Mouse (Mus musculus): ENCODE measurements around the gene Rbp4. TPM values are rescaled to one million over a fixed set of nuclear protein-coding genes. Genes with fewer than 3 reads are reported as not detected.

Gene Rbp4
- polyA plus RNA-seq, 1 experiment from 2014 or later = 16.5 TPM

GRCm38 (mm10) chr19:38120123-38120760 lies 4.8 kb downstream of the Rbp4 start:
- ATAC-seq (ENCODE audit: borderline replicate concordance, extremely low read depth, low FRiP score, low TSS enrichment) = no peak
- Histone ChIP-seq H3K4me2 (no peak overlapping the region), H3K9me3 (no peaks in the 10 kb centered on the region), H3K4me1 (peaks cover 4% of the 10 kb centered on the region; the same call in 1 of the 2 replicates), H3K27me3 (peaks cover 24% of the 10 kb centered on the region), H3K4me3 (no peak overlapping the region), H3K27ac (no peak overlapping the region), H3K36me3 (no peaks in the 10 kb centered on the region), H3K9ac (no peak overlapping the region)
- 83% methylated on average over 5 of the region's 5 CpGs for WGBS

GRCm38 (mm10) chr19:38114834-38115491 lies 10.1 kb downstream of the Rbp4 start:
- 82% methylated on average over 7 of the region's 7 CpGs for WGBS
- Histone ChIP-seq H3K27me3 (no peaks in the 10 kb centered on the region), H3K27ac (no peak overlapping the region), H3K9ac (no peak overlapping the region), H3K4me2 (no peak overlapping the region), H3K4me3 (no peak overlapping the region), H3K9me3 (no peaks in the 10 kb centered on the region), H3K4me1 (no peaks in the 10 kb centered on the region), H3K36me3 (no peaks in the 10 kb centered on the region)
- ATAC-seq (ENCODE audit: borderline replicate concordance, extremely low read depth, low FRiP score, low TSS enrichment) = no peak

GRCm38 (mm10) chr19:38112575-38112974 lies 12.5 kb downstream of the Rbp4 start:
- no peak overlapping the region for H3K27ac ChIP-seq
- no peaks in the 10 kb centered on the region for H3K4me1 ChIP-seq
- H3K4me3 ChIP-seq = no peak overlapping the region
- ATAC-seq (ENCODE audit: borderline replicate concordance, extremely low read depth, low FRiP score, low TSS enrichment) = no peak
- H3K9ac ChIP-seq = no peak overlapping the region
- no peaks in the 10 kb centered on the region for H3K27me3 ChIP-seq
- no peaks in the 10 kb centered on the region for H3K9me3 ChIP-seq
- 42% methylated on average over 4 of the region's 4 CpGs for WGBS
- no peak overlapping the region for H3K4me2 ChIP-seq
- no peaks in the 10 kb centered on the region for H3K36me3 ChIP-seq

- Histone ChIP-seq H3K27me3 (no peaks in the 10 kb centered on the region), H3K9me3 (no peaks in the 10 kb centered on the region), H3K4me1 (no peaks in the 10 kb centered on the region), H3K4me2 (no peak overlapping the region), H3K9ac (no peak overlapping the region), H3K27ac (no peak overlapping the region), H3K36me3 (no peaks in the 10 kb centered on the region), H3K4me3 (no peak overlapping the region)
- no peak for ATAC-seq (ENCODE audit: borderline replicate concordance, extremely low read depth, low FRiP score, low TSS enrichment)
- WGBS = 70% methylated on average over 8 of the region's 8 CpGs
Measured at GRCm38 (mm10) chr19:38111056-38111455, 14.0 kb downstream of the Rbp4 start.

- H3K27ac ChIP-seq = no peak overlapping the region
- WGBS = 88% methylated on average over 15 of the region's 15 CpGs
- H3K4me3 ChIP-seq = no peak overlapping the region
- H3K4me1 ChIP-seq = no peaks in the 10 kb centered on the region
- no peaks in the 10 kb centered on the region for H3K9me3 ChIP-seq
- H3K9ac ChIP-seq = no peak overlapping the region
- H3K27me3 ChIP-seq = no peaks in the 10 kb centered on the region
- no peaks in the 10 kb centered on the region for H3K36me3 ChIP-seq
- H3K4me2 ChIP-seq = no peak overlapping the region
- ATAC-seq (ENCODE audit: borderline replicate concordance, extremely low read depth, low FRiP score, low TSS enrichment) = no peak
Measured at GRCm38 (mm10) chr19:38109506-38110242, 15.4 kb downstream of the Rbp4 start.

- Histone ChIP-seq H3K27me3 (no peaks in the 10 kb centered on the region), H3K4me3 (no peak overlapping the region), H3K4me2 (no peak overlapping the region), H3K27ac (no peak overlapping the region), H3K4me1 (no peaks in the 10 kb centered on the region), H3K36me3 (no peaks in the 10 kb centered on the region), H3K9me3 (no peaks in the 10 kb centered on the region), H3K9ac (no peak overlapping the region)
- no peak for ATAC-seq (ENCODE audit: borderline replicate concordance, extremely low read depth, low FRiP score, low TSS enrichment)
- WGBS = 84% methylated on average over 4 of the region's 4 CpGs
Measured at GRCm38 (mm10) chr19:38107871-38108270, 17.2 kb downstream of the Rbp4 start.

GRCm38 (mm10) chr19:38096858-38097758 lies 28.0 kb downstream of the Rbp4 start, which contains the start of gene Ffar4:
TSS of gene Ffar4 (plus strand) at chr19:38097071.
- Histone ChIP-seq H3K4me2 (peak within 1 kb of the TSS; percentile 60), H3K9me3 (no peaks in the 10 kb centered on the region), H3K36me3 (no peaks in the 10 kb centered on the region), H3K27ac (no peak within 1 kb of the TSS), H3K4me3 (peak within 1 kb of the TSS; percentile 35), H3K9ac (no peak within 1 kb of the TSS), H3K27me3 (peaks cover 50% of the 10 kb centered on the region), H3K4me1 (peaks cover 11% of the 10 kb centered on the region)
- peak; percentile 69; the same call in 1 of the 2 replicates for ATAC-seq (ENCODE audit: borderline replicate concordance, extremely low read depth, low FRiP score, low TSS enrichment)
- under 1% methylated on average over 77 of the region's 77 CpGs for WGBS

GRCm38 (mm10) chr19:38096231-38096630 lies 28.9 kb downstream of the Rbp4 start:
- H3K27ac ChIP-seq = no peak overlapping the region
- peaks cover 11% of the 10 kb centered on the region for H3K4me1 ChIP-seq
- H3K9me3 ChIP-seq = no peaks in the 10 kb centered on the region
- no peak for ATAC-seq (ENCODE audit: borderline replicate concordance, extremely low read depth, low FRiP score, low TSS enrichment)
- peaks cover 50% of the 10 kb centered on the region for H3K27me3 ChIP-seq
- H3K4me2 ChIP-seq = peak overlapping the region; percentile 60; the same call in 1 of the 2 replicates
- no peak overlapping the region for H3K9ac ChIP-seq
- 11% methylated on average over 4 of the region's 4 CpGs for WGBS
- H3K4me3 ChIP-seq = no peak overlapping the region
- no peaks in the 10 kb centered on the region for H3K36me3 ChIP-seq

- peaks cover 4% of the 10 kb centered on the region; the same call in 1 of the 2 replicates for H3K4me1 ChIP-seq
- H3K9me3 ChIP-seq = no peaks in the 10 kb centered on the region
- no peak overlapping the region for H3K4me2 ChIP-seq
- peaks cover 23% of the 10 kb centered on the region for H3K27me3 ChIP-seq
- no peak overlapping the region for H3K27ac ChIP-seq
- no peaks in the 10 kb centered on the region for H3K36me3 ChIP-seq
- no peak overlapping the region for H3K4me3 ChIP-seq
- H3K9ac ChIP-seq = no peak overlapping the region
- 51% methylated on average over 4 of the region's 4 CpGs for WGBS
- no peak for ATAC-seq (ENCODE audit: borderline replicate concordance, extremely low read depth, low FRiP score, low TSS enrichment)
Measured at GRCm38 (mm10) chr19:38091512-38091985, 33.5 kb downstream of the Rbp4 start.

- Histone ChIP-seq H3K9me3 (no peaks in the 10 kb centered on the region), H3K36me3 (no peaks in the 10 kb centered on the region), H3K4me3 (no peak overlapping the region), H3K27me3 (peaks cover 8% of the 10 kb centered on the region; the same call in 1 of the 2 replicates), H3K27ac (no peak overlapping the region), H3K9ac (no peak overlapping the region), H3K4me1 (peaks cover 4% of the 10 kb centered on the region; the same call in 1 of the 2 replicates), H3K4me2 (no peak overlapping the region)
- no peak for ATAC-seq (ENCODE audit: borderline replicate concordance, extremely low read depth, low FRiP score, low TSS enrichment)
- WGBS = 68% methylated on average over 8 of the region's 8 CpGs
Measured at GRCm38 (mm10) chr19:38089358-38089757, 35.7 kb downstream of the Rbp4 start.

- Histone ChIP-seq H3K4me2 (peak overlapping the region; percentile 27; the same call in 1 of the 2 replicates), H3K36me3 (no peaks in the 10 kb centered on the region), H3K27ac (no peak overlapping the region), H3K4me1 (peaks cover 4% of the 10 kb centered on the region; the same call in 1 of the 2 replicates), H3K4me3 (no peak overlapping the region), H3K27me3 (no peaks in the 10 kb centered on the region), H3K9me3 (no peaks in the 10 kb centered on the region), H3K9ac (no peak overlapping the region; the same call in 1 of the 2 replicates)
- WGBS = 45% methylated on average over 11 of the region's 11 CpGs
- ATAC-seq (ENCODE audit: borderline replicate concordance, extremely low read depth, low FRiP score, low TSS enrichment) = peak; percentile 85; the same call in 1 of the 2 replicates
Measured at GRCm38 (mm10) chr19:38086948-38087551, 38.0 kb downstream of the Rbp4 start.
